Mouse (Mus musculus) right cerebral cortex, postnatal 36 days (tissue): ENCODE measurements around the gene Msi2.

Experiments used
- DNase-seq, 2 experiments: peaks; one replicate each; pipeline ENCODE4 v3.0.0; 2022; ENCODE audit warnings: low spot score in 2 of 2, mixed read lengths in 1 of 2

The Msi2 gene

GRCm38 (mm10) chr11:88515736-88516583 is 202.4 kb downstream of the Msi2 start:
- no peak for DNase-seq

- no peak for DNase-seq
Measured at GRCm38 (mm10) chr11:88515267-88515666, 203.0 kb downstream of the Msi2 start.

GRCm38 (mm10) chr11:88514151-88514926 is 204.0 kb downstream of the Msi2 start:
- DNase-seq: no peak

GRCm38 (mm10) chr11:88512580-88512979 is 205.7 kb downstream of the Msi2 start:
- DNase-seq: no peak

GRCm38 (mm10) chr11:88510282-88510850 is 207.9 kb downstream of the Msi2 start:
- DNase-seq: no peak

GRCm38 (mm10) chr11:88509464-88509863 is 208.8 kb downstream of the Msi2 start:
- no peak for DNase-seq

GRCm38 (mm10) chr11:88508133-88508532 is 210.2 kb downstream of the Msi2 start:
- no peak for DNase-seq

- DNase-seq: no peak
Measured at GRCm38 (mm10) chr11:88506544-88507419, 211.5 kb downstream of the Msi2 start.

- no peak for DNase-seq
Measured at GRCm38 (mm10) chr11:88506109-88506508, 212.2 kb downstream of the Msi2 start.

- DNase-seq: no peak
Measured at GRCm38 (mm10) chr11:88502566-88502965, 215.7 kb downstream of the Msi2 start.

- no peak for DNase-seq
Measured at GRCm38 (mm10) chr11:88498491-88498890, 219.8 kb downstream of the Msi2 start.

GRCm38 (mm10) chr11:88496460-88496859 is 221.9 kb downstream of the Msi2 start:
- DNase-seq: no peak

GRCm38 (mm10) chr11:88495759-88496158 is 222.6 kb downstream of the Msi2 start:
- no peak for DNase-seq

- no peak for DNase-seq
Measured at GRCm38 (mm10) chr11:88495018-88495417, 223.3 kb downstream of the Msi2 start.

GRCm38 (mm10) chr11:88493795-88494559 is 224.3 kb downstream of the Msi2 start:
- no peak for DNase-seq

- no peak for DNase-seq
Measured at GRCm38 (mm10) chr11:88492585-88492984, 225.7 kb downstream of the Msi2 start.

GRCm38 (mm10) chr11:88489985-88490384 is 228.3 kb downstream of the Msi2 start:
- DNase-seq: no peak

GRCm38 (mm10) chr11:88488941-88489724 is 229.2 kb downstream of the Msi2 start:
- DNase-seq: no peak

- DNase-seq: no peak
Measured at GRCm38 (mm10) chr11:88488175-88488940, 230.0 kb downstream of the Msi2 start.
